Mouse (Mus musculus): ENCODE results near the gene Atf6. TPM values are rescaled to one million over a fixed set of nuclear protein-coding genes. Genes with fewer than 3 reads are reported as not detected.

Atf6 gene
- total RNA-seq, 1 experiment = 33.2 TPM

GRCm38 (mm10) chr1:170844380-170844779 is 23.2 kb downstream of the Atf6 start:
- H3K4me3 ChIP-seq (ENCODE audit: insufficient read depth in 1 of 2, low read depth in 1 of 2, low read length in 2 of 2, poor library complexity in 1 of 2, severe bottlenecking in 1 of 2) = no peak overlapping the region
- no peak overlapping the region for H3K27ac ChIP-seq (ENCODE audit: insufficient read depth, low read depth, low read length, poor library complexity, severe bottlenecking)
- TF ChIP-seq HCFC1 (IDR thresholded peaks at IDR 0.05; ENCODE audit: borderline replicate concordance, insufficient read depth, low read length) = no peak
- TF ChIP-seq ZNF384 (IDR thresholded peaks at IDR 0.05; ENCODE audit: low read depth, low read length) = no peak
- TF ChIP-seq MAFK (IDR thresholded peaks at IDR 0.05; ENCODE audit: insufficient read depth, low read depth, low read length) = no peak
- TF ChIP-seq CHD2 (IDR thresholded peaks at IDR 0.05; ENCODE audit: low read depth, low read length) = no peak
- no peak for TF ChIP-seq ZC3H11A (IDR thresholded peaks at IDR 0.05; ENCODE audit: borderline replicate concordance, low read depth, low read length)
- no peak for DNase-seq (ENCODE audit: low read depth, low spot score)
- no peak overlapping the region for H3K9ac ChIP-seq (ENCODE audit: insufficient read depth, low read depth, low read length, poor library complexity, severe bottlenecking)
- H3K4me1 ChIP-seq (ENCODE audit: control insufficient read depth in 2 of 2, insufficient read depth in 2 of 2, low read length in 2 of 2, poor library complexity in 1 of 2) = no peaks in the 10 kb centered on the region
- H3K36me3 ChIP-seq (ENCODE audit: control insufficient read depth, insufficient read depth, low read length, poor library complexity, severe bottlenecking) = no peaks in the 10 kb centered on the region; the same call in 1 of the 2 replicates
- in situ Hi-C loops (cut with MboI; ENCODE audit: low sequenced_read_pairs in 2 of 2, unreplicated experiment in 2 of 2) = no loop called here
- no peaks in the 10 kb centered on the region for H3K9me3 ChIP-seq (ENCODE audit: control insufficient read depth, insufficient read depth, low read depth, low read length)

- H3K9ac ChIP-seq (ENCODE audit: insufficient read depth, low read depth, low read length, poor library complexity, severe bottlenecking) = no peak overlapping the region
- H3K4me3 ChIP-seq (ENCODE audit: insufficient read depth in 1 of 2, low read depth in 1 of 2, low read length in 2 of 2, poor library complexity in 1 of 2, severe bottlenecking in 1 of 2) = no peak overlapping the region
- no peak overlapping the region for H3K27ac ChIP-seq (ENCODE audit: insufficient read depth, low read depth, low read length, poor library complexity, severe bottlenecking)
- no peaks in the 10 kb centered on the region for H3K4me1 ChIP-seq (ENCODE audit: control insufficient read depth in 2 of 2, insufficient read depth in 2 of 2, low read length in 2 of 2, poor library complexity in 1 of 2)
- H3K9me3 ChIP-seq (ENCODE audit: control insufficient read depth, insufficient read depth, low read depth, low read length) = no peaks in the 10 kb centered on the region
- peaks cover 7% of the 10 kb centered on the region; the same call in 1 of the 2 replicates for H3K36me3 ChIP-seq (ENCODE audit: control insufficient read depth, insufficient read depth, low read length, poor library complexity, severe bottlenecking)
- TF ChIP-seq CHD2 (IDR thresholded peaks at IDR 0.05; ENCODE audit: low read depth, low read length) = no peak
- no peak for TF ChIP-seq MAFK (IDR thresholded peaks at IDR 0.05; ENCODE audit: insufficient read depth, low read depth, low read length)
- TF ChIP-seq HCFC1 (IDR thresholded peaks at IDR 0.05; ENCODE audit: borderline replicate concordance, insufficient read depth, low read length) = no peak
- TF ChIP-seq ZC3H11A (IDR thresholded peaks at IDR 0.05; ENCODE audit: borderline replicate concordance, low read depth, low read length) = no peak
- TF ChIP-seq ZNF384 (IDR thresholded peaks at IDR 0.05; ENCODE audit: low read depth, low read length) = no peak
- in situ Hi-C loops (cut with MboI; ENCODE audit: low sequenced_read_pairs in 2 of 2, unreplicated experiment in 2 of 2) = no loop called here
- no peak for DNase-seq (ENCODE audit: low read depth, low spot score)
Measured at GRCm38 (mm10) chr1:170839685-170840084, 27.9 kb downstream of the Atf6 start.

GRCm38 (mm10) chr1:170834756-170835155 is 32.8 kb downstream of the Atf6 start:
- Histone ChIP-seq H3K9me3 (ENCODE audit: control insufficient read depth, insufficient read depth, low read depth, low read length) (no peaks in the 10 kb centered on the region), H3K4me1 (ENCODE audit: control insufficient read depth in 2 of 2, insufficient read depth in 2 of 2, low read length in 2 of 2, poor library complexity in 1 of 2) (no peaks in the 10 kb centered on the region), H3K9ac (ENCODE audit: insufficient read depth, low read depth, low read length, poor library complexity, severe bottlenecking) (no peak overlapping the region), H3K4me3 (ENCODE audit: insufficient read depth in 1 of 2, low read depth in 1 of 2, low read length in 2 of 2, poor library complexity in 1 of 2, severe bottlenecking in 1 of 2) (no peak overlapping the region), H3K27ac (ENCODE audit: insufficient read depth, low read depth, low read length, poor library complexity, severe bottlenecking) (no peak overlapping the region), H3K36me3 (ENCODE audit: control insufficient read depth, insufficient read depth, low read length, poor library complexity, severe bottlenecking) (peaks cover 16% of the 10 kb centered on the region)
- DNase-seq (ENCODE audit: low read depth, low spot score) = no peak
- TF ChIP-seq CHD2 (IDR thresholded peaks at IDR 0.05; ENCODE audit: low read depth, low read length) = no peak
- TF ChIP-seq ZC3H11A (IDR thresholded peaks at IDR 0.05; ENCODE audit: borderline replicate concordance, low read depth, low read length) = no peak
- no peak for TF ChIP-seq MAFK (IDR thresholded peaks at IDR 0.05; ENCODE audit: insufficient read depth, low read depth, low read length)
- TF ChIP-seq HCFC1 (IDR thresholded peaks at IDR 0.05; ENCODE audit: borderline replicate concordance, insufficient read depth, low read length) = no peak
- TF ChIP-seq ZNF384 (IDR thresholded peaks at IDR 0.05; ENCODE audit: low read depth, low read length) = no peak
- in situ Hi-C loops (cut with MboI; ENCODE audit: low sequenced_read_pairs in 2 of 2, unreplicated experiment in 2 of 2) = no loop called here

GRCm38 (mm10) chr1:170829781-170830180 is 37.8 kb downstream of the Atf6 start:
- Histone ChIP-seq H3K4me1 (ENCODE audit: control insufficient read depth in 2 of 2, insufficient read depth in 2 of 2, low read length in 2 of 2, poor library complexity in 1 of 2) (no peaks in the 10 kb centered on the region), H3K9ac (ENCODE audit: insufficient read depth, low read depth, low read length, poor library complexity, severe bottlenecking) (no peak overlapping the region), H3K9me3 (ENCODE audit: control insufficient read depth, insufficient read depth, low read depth, low read length) (no peaks in the 10 kb centered on the region), H3K36me3 (ENCODE audit: control insufficient read depth, insufficient read depth, low read length, poor library complexity, severe bottlenecking) (peaks cover 10% of the 10 kb centered on the region), H3K4me3 (ENCODE audit: insufficient read depth in 1 of 2, low read depth in 1 of 2, low read length in 2 of 2, poor library complexity in 1 of 2, severe bottlenecking in 1 of 2) (no peak overlapping the region), H3K27ac (ENCODE audit: insufficient read depth, low read depth, low read length, poor library complexity, severe bottlenecking) (no peak overlapping the region)
- no peak for DNase-seq (ENCODE audit: low read depth, low spot score)
- TF ChIP-seq MAFK (IDR thresholded peaks at IDR 0.05; ENCODE audit: insufficient read depth, low read depth, low read length) = no peak
- TF ChIP-seq ZNF384 (IDR thresholded peaks at IDR 0.05; ENCODE audit: low read depth, low read length) = no peak
- TF ChIP-seq HCFC1 (IDR thresholded peaks at IDR 0.05; ENCODE audit: borderline replicate concordance, insufficient read depth, low read length) = no peak
- TF ChIP-seq ZC3H11A (IDR thresholded peaks at IDR 0.05; ENCODE audit: borderline replicate concordance, low read depth, low read length) = no peak
- TF ChIP-seq CHD2 (IDR thresholded peaks at IDR 0.05; ENCODE audit: low read depth, low read length) = no peak
- in situ Hi-C loops (cut with MboI; ENCODE audit: low sequenced_read_pairs in 2 of 2, unreplicated experiment in 2 of 2) = no loop called here

- DNase-seq (ENCODE audit: low read depth, low spot score) = no peak
- H3K9me3 ChIP-seq (ENCODE audit: control insufficient read depth, insufficient read depth, low read depth, low read length) = no peaks in the 10 kb centered on the region
- in situ Hi-C loops (cut with MboI; ENCODE audit: low sequenced_read_pairs in 2 of 2, unreplicated experiment in 2 of 2) = no loop called here
Measured at GRCm38 (mm10) chr1:170829344-170829743, 38.2 kb downstream of the Atf6 start.

More at GRCm38 (mm10) chr1:170829344-170829743, 38.2 kb downstream of the Atf6 start:
- peaks cover 8% of the 10 kb centered on the region for H3K36me3 ChIP-seq (ENCODE audit: control insufficient read depth, insufficient read depth, low read length, poor library complexity, severe bottlenecking)
- no peaks in the 10 kb centered on the region for H3K4me1 ChIP-seq (ENCODE audit: control insufficient read depth in 2 of 2, insufficient read depth in 2 of 2, low read length in 2 of 2, poor library complexity in 1 of 2)
- no peak for TF ChIP-seq CHD2 (IDR thresholded peaks at IDR 0.05; ENCODE audit: low read depth, low read length)
- TF ChIP-seq ZC3H11A (IDR thresholded peaks at IDR 0.05; ENCODE audit: borderline replicate concordance, low read depth, low read length) = no peak
- no peak for TF ChIP-seq HCFC1 (IDR thresholded peaks at IDR 0.05; ENCODE audit: borderline replicate concordance, insufficient read depth, low read length)
- no peak for TF ChIP-seq ZNF384 (IDR thresholded peaks at IDR 0.05; ENCODE audit: low read depth, low read length)
- TF ChIP-seq MAFK (IDR thresholded peaks at IDR 0.05; ENCODE audit: insufficient read depth, low read depth, low read length) = no peak
- H3K9ac ChIP-seq (ENCODE audit: insufficient read depth, low read depth, low read length, poor library complexity, severe bottlenecking) = no peak overlapping the region
- H3K4me3 ChIP-seq (ENCODE audit: insufficient read depth in 1 of 2, low read depth in 1 of 2, low read length in 2 of 2, poor library complexity in 1 of 2, severe bottlenecking in 1 of 2) = no peak overlapping the region
- no peak overlapping the region for H3K27ac ChIP-seq (ENCODE audit: insufficient read depth, low read depth, low read length, poor library complexity, severe bottlenecking)
